Mouse (Mus musculus): ENCODE measurements around the gene Cldn13.
"Not testable (repeated sequence)": the region's sequence is repeated elsewhere in the genome, so short reads cannot be mapped to it uniquely, and the experiment has no call there.

Cldn13 gene

GRCm38 (mm10) chr5:134915311-134915710 is at the start of gene Cldn13:
Gene Cldn13, minus strand, starts transcription at chr5:134915526.
- DNase-seq (ENCODE audit: low spot score in 2 of 2): no peak

- DNase-seq (ENCODE audit: low spot score in 2 of 2): not testable (repeated sequence)
Observed at GRCm38 (mm10) chr5:134964655-134965054, 49.3 kb upstream of the Cldn13 start.

- no peak for DNase-seq (ENCODE audit: low spot score in 2 of 2)
Observed at GRCm38 (mm10) chr5:134963546-134963945, 48.2 kb upstream of the Cldn13 start.

GRCm38 (mm10) chr5:134961519-134961918 is 46.2 kb upstream of the Cldn13 start:
- DNase-seq (ENCODE audit: low spot score in 2 of 2): no peak

- no peak for DNase-seq (ENCODE audit: low spot score in 2 of 2)
Observed at GRCm38 (mm10) chr5:134960430-134960829, 45.1 kb upstream of the Cldn13 start.

- DNase-seq (ENCODE audit: low spot score in 2 of 2): peak in 1 of 2 experiments; percentile 17
Observed at GRCm38 (mm10) chr5:134959114-134959513, 43.8 kb upstream of the Cldn13 start.

GRCm38 (mm10) chr5:134955491-134955890 is 40.2 kb upstream of the Cldn13 start:
- no peak for DNase-seq (ENCODE audit: low spot score in 2 of 2)

- DNase-seq (ENCODE audit: low spot score in 2 of 2): no peak
Observed at GRCm38 (mm10) chr5:134951053-134951884, 35.9 kb upstream of the Cldn13 start.

GRCm38 (mm10) chr5:134948085-134948439 is 32.7 kb upstream of the Cldn13 start:
- DNase-seq (ENCODE audit: low spot score in 2 of 2): no peak

GRCm38 (mm10) chr5:134947420-134948084 is 32.2 kb upstream of the Cldn13 start:
- no peak for DNase-seq (ENCODE audit: low spot score in 2 of 2)

GRCm38 (mm10) chr5:134946857-134947255 is 31.5 kb upstream of the Cldn13 start, which contains the start of gene Cldn4:
Gene Cldn4, minus strand, starts transcription at chr5:134946934.
- DNase-seq (ENCODE audit: low spot score in 2 of 2): no peak

GRCm38 (mm10) chr5:134946063-134946856 is 30.9 kb upstream of the Cldn13 start:
- DNase-seq (ENCODE audit: low spot score in 2 of 2): no peak

- no peak for DNase-seq (ENCODE audit: low spot score in 2 of 2)
Observed at GRCm38 (mm10) chr5:134945266-134945959, 30.1 kb upstream of the Cldn13 start.

GRCm38 (mm10) chr5:134944179-134944578 is 28.9 kb upstream of the Cldn13 start:
- no peak for DNase-seq (ENCODE audit: low spot score in 2 of 2)

- no peak for DNase-seq (ENCODE audit: low spot score in 2 of 2)
Observed at GRCm38 (mm10) chr5:134942740-134943139, 27.4 kb upstream of the Cldn13 start.

GRCm38 (mm10) chr5:134941472-134942209 is 26.3 kb upstream of the Cldn13 start:
- no peak for DNase-seq (ENCODE audit: low spot score in 2 of 2)

- DNase-seq (ENCODE audit: low spot score in 2 of 2): not testable (repeated sequence)
Observed at GRCm38 (mm10) chr5:134939554-134939953, 24.2 kb upstream of the Cldn13 start.

GRCm38 (mm10) chr5:134939069-134939468 is 23.7 kb upstream of the Cldn13 start:
- no peak for DNase-seq (ENCODE audit: low spot score in 2 of 2)

- no peak for DNase-seq (ENCODE audit: low spot score in 2 of 2)
Observed at GRCm38 (mm10) chr5:134936626-134937185, 21.4 kb upstream of the Cldn13 start.

- DNase-seq (ENCODE audit: low spot score in 2 of 2): no peak
Observed at GRCm38 (mm10) chr5:134936051-134936450, 20.7 kb upstream of the Cldn13 start.

- no peak for DNase-seq (ENCODE audit: low spot score in 2 of 2)
Observed at GRCm38 (mm10) chr5:134934666-134935065, 19.3 kb upstream of the Cldn13 start.
